Mouse (Mus musculus): ENCODE results near the gene Proser2.

DNA sequence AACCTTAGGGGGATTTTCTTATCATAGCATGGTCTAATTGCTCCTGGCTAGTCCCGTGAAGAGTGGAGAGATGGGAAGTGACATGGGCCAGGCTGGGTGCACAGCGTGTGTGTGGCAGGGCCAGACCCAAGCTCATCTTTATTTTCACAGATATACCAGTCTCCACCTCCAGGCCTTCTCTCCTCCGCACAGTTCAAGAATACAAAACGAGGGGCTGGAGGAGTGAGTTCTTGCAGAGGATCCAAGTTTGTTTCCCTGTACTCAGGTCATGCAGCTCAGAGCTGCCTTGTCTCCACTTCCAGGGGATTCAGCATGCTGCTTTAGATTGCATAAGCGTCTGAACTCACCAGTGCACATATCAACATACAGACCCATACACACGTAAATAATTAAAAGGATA lies 47.4 kb downstream of the Proser2 start:
- TF ChIP-seq POLR2A (IDR thresholded peaks at IDR 0.05; ENCODE audit: low read depth, low read length) = no peak
- no peak for TF ChIP-seq CTCF (IDR thresholded peaks at IDR 0.05; ENCODE audit: extremely low read depth, insufficient read length, insufficient replicate concordance, low read depth, low read length)
